Mouse (Mus musculus): Measurements from ENCODE around the gene Tbxa2r.
A peak's percentile ranks its signal among the peaks of the same experiment; 100 is the strongest.

The Tbxa2r gene

DNA sequence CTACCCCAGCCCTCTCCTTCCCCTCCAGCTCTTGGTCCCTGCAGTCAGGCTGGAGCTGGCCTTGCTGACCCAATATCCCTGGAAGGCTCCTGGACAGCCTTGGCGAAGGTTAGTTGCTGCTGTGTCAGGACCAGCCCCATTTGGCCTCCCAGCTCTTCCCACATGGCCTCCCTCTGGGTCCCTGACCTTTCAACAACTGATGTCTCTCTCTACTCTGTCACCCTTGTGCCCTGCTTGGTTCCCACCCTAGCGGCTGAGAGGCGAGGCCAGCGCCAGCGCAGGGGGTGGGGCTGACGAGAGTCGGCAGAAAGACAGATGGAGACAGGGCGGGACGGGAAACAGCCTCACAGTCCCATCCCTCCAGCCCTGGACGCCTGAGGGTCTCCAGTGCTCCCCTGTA lies at the start of gene Tbxa2r:
Gene Tbxa2r, plus strand, starts transcription at position 346 of the 400 bp plus-strand sequence.
- peak; percentile 64 for DNase-seq (ENCODE audit: low spot score)

GRCm38 (mm10) chr10:81279496-81279895 lies 49.0 kb upstream of the Tbxa2r start:
- DNase-seq (ENCODE audit: low spot score) = no peak

DNA sequence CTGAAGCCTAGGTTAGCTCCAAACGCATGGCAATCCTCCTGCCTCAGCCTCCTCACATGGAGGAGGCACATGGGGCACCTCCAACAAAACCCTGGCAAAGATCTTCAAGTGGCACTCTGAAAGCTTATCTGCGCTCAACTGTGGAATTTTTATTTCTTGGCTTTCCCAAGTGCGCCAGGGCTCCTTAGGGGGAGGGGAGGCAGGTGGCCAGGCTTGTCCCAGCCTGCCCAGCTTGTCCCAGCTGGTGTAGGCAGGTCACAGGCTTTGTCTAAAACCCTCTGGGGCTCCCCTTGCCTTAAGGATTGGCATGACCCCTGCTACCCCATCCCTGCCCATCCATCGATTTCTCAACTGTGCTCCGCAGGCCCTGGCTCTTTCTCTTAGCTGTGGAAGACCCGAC lies 44.3 kb upstream of the Tbxa2r start:
- DNase-seq (ENCODE audit: low spot score) = no peak

- DNase-seq (ENCODE audit: low spot score) = no peak
These were observed 43.8 kb upstream of the Tbxa2r start for GRCm38 (mm10) chr10:81284719-81285118.

DNA sequence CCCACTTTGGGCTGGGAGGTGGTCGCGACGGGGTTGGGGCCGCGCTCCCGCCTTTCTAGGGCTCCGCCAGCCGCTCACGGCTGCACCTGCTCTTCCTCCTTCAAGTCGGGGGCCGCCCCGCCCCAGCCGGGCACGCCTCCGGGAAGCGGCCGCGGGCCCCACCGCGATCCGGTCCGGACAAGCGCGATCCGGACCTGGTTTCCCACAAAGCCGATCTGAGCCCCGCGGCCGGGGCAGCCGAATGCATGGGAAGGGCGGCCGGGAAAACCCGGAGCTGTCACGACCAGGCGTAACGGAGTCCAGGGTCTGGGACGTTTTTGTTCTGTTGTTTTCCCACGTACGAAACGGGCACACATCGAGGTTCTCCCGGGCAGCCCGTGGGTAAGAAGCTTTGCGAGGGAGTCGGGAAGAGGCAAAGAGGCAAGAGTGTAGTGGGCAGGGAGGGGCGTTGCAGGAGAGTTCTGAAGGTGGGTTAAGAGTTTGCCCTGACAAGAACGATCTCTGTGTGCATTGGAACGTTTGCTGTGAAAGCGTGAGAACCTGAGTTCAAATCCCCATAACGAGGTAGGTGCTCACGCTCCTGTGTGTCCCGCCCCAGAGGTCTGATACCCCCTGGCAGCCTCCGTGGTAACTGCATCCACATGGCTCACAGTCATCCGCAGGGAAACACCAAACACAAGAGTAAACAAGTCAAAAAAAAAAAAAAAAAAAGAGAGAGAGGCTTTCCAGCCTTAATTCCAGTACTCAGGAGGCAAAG lies 42.7 kb upstream of the Tbxa2r start:
- DNase-seq (ENCODE audit: low spot score) = peak; percentile 91

DNA sequence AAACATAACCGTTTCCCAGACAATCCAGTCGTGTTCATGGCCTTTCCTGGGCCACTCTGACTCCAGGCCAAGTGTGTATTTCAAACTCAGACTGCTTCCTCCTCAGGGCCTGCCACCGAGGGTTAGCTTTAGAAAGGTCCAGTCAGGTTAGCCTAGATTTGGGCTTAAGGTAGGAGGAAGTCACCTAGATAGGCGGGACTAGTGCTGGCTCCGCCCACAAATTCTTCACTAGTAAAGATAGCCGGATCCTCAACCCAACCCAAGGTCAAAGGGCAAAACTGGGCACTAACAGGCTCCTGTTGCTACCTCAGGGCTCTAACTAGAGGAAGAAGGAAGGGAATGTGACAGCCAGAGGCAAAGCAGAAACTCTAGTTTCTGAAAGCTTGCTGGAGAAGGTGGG lies 41.9 kb upstream of the Tbxa2r start:
- peak; percentile 44 for DNase-seq (ENCODE audit: low spot score)

DNA sequence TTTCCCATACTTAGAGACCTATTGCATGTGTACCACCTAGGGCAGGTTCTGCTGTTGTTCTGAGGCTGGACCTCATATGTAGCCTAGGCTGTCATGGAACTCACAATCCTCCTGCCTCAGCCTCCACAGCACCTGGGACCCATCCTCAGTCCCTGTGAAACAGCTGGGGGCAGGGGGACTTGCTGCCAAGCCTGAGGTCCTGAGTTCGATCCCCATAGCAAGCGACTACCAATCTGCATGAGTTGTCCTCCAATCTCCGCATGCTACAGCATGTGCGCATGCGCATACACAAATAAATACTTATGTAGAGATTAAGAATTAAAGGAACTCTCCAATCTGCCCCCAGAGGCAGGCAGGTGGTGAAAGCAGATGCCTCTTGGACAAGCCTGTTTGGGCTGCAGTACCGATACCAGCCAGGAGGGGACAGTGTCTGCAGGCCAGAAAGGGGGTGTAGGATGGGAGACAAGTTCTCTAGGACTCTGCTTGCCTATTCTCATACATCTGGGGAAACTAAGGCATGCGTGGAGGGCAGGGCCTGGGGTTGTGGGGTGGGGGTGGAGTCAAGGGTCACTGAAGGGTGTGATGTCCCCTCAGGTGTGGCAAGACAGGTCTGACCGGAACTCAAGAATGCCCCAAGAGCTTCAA lies 40.9 kb upstream of the Tbxa2r start:
- peak; percentile 41 for DNase-seq (ENCODE audit: low spot score)

DNA sequence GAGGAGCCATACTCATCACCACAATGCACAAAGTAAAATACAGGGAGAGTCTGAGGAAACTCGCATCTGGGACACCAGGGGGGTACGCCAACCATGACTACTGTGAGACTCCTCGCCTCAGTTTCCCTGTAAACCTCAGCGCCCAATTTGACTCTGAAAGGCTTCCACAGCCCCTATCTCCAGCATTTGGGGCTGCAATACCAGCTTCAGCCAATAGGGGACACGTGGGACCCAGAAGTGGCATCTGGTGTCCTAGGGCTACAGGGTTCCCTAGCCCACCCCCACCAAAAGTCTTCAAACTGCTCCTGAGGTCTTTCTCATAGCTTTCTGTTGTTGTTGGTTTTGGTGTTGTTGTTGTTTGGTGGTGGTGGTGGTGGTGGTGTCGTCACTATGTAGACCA lies 39.9 kb upstream of the Tbxa2r start:
- DNase-seq (ENCODE audit: low spot score) = peak; percentile 56

DNA sequence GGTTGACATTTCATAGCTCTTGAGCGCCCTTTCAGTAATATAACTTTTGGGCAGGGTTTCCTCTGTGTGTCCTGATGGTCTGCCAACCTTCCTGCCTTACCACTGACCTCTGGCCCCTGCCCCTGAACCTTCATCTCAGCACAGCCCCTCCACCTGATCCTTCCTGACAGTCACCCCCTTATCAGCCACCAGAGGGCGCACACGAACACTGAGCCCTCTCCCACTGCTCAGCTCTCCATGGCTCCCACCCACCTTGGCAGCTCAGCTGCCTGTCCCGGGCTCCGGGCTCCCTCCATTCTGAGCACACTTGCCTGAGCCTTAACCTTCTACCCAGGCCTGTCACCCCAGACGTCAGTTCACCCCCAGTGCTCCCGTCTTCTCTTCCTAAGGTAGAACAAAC lies 39.3 kb upstream of the Tbxa2r start:
- DNase-seq (ENCODE audit: low spot score) = peak; percentile 90

DNA sequence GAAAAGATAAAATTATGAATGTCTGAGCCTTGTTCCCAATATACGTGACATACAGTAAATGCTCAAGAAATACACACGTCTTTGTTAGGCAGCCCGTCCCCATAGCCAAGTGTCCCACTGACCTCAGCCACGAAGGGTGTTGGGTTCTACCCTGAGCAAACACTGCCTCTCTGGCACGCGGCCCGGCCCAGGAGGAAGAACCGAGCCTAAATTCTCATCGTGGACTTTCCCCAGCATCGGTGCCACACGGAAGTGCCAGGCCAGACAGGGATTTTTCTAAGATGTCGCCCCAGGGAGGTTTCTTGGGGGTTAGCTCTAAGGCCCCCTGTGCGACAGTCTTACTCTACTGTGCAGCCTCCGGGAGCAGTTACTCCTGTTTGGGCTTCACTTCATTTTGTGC lies 38.7 kb upstream of the Tbxa2r start:
- no peak for DNase-seq (ENCODE audit: low spot score)

DNA sequence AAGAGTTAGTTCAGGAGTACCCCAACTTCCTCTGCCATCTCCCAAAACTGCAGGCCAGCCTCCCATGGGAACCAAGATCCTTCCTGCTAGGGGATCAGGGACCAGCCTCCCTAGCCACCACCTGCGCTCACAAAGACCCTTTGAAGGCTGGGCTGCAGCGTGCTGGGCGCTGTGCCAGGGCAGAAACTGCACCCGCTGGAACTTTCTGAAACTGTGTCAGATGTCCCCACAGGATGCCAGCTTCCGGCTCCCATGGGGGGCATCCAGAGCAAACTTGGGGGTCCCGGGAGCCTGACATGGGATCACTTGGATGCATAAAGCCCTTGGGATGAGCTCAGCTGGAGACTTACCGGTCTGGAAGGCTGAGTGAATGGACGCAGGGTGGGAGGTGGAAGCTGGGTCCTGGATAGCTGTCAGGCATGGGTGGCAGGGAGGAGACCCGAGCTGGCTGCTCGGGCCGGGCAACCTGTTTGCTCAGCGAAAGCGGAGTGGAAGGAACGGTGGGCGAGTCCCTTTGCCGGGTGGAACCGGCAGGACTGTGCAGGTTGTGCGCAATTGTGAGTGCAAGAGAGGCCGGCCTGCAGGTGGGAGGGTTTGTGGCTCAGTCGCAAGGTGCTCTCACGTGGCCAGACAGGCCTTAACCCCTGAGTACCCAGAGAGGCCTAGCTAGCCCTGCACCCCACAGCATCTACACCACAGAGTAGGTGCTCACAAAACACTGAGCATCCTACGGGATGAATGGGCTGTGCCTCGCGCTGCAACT lies 37.7 kb upstream of the Tbxa2r start:
- no peak for DNase-seq (ENCODE audit: low spot score)

DNA sequence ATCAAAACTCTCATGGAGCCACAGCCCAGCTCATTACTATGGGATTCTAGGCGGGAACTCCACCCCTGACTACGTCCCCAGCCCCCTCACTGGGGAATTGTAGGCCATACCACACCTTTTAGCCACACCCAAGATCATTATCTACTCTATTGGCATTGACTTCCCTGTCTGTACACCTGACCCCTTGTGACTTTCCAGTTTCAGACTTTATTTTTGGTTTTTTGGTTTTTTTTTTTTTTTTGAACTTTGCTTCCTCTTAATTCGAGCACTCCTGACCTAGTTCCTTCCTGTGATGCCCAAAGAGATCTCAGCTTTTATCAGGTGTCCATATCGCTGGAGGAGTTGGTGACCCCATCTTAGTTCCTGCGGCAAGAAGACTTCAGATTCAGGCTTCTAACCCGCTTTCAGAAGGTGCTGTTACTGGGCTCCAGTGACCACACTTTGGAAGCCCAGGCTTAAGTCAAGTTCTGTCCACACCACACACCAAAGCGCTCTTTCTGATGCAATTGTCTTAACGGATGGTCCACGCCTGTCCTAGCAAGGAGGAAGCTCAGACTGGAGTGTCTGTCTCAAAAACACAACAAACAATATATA lies 36.9 kb upstream of the Tbxa2r start, which contains the start of gene Tjp3:
Gene Tjp3, minus strand, starts transcription at position 71 of the 594 bp plus-strand sequence.
- no peak for DNase-seq (ENCODE audit: low spot score)

- DNase-seq (ENCODE audit: low spot score) = peak; percentile 100
These were observed 35.8 kb upstream of the Tbxa2r start, which contains the start of gene Pip5k1c for GRCm38 (mm10) chr10:81292554-81293333. Gene Pip5k1c, plus strand, starts transcription at chr10:81292963.

- no peak for DNase-seq (ENCODE audit: low spot score)
These were observed 35.0 kb upstream of the Tbxa2r start for GRCm38 (mm10) chr10:81293334-81294030.

DNA sequence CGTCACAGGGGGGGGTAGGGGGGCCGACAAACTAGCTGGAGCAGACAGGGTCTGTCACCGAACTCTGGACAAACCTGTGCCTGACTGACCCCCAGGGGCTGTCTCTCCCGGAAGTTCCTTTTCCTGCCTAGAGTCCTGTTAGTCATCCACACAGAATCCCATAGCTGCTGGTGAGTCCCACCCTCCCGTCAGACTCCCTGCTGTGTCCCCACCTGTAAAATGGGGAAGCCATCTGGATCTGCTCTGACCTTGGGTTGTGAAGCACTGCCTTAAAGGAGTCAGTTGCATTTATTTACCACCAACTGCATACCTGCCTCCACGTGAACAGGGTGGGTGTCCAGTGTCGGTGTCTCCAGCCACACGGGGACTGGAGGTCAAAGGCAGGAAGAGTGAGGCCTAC lies 34.1 kb upstream of the Tbxa2r start:
- no peak for DNase-seq (ENCODE audit: low spot score)

- DNase-seq (ENCODE audit: low spot score) = no peak
These were observed 33.3 kb upstream of the Tbxa2r start for GRCm38 (mm10) chr10:81295185-81295584.

DNA sequence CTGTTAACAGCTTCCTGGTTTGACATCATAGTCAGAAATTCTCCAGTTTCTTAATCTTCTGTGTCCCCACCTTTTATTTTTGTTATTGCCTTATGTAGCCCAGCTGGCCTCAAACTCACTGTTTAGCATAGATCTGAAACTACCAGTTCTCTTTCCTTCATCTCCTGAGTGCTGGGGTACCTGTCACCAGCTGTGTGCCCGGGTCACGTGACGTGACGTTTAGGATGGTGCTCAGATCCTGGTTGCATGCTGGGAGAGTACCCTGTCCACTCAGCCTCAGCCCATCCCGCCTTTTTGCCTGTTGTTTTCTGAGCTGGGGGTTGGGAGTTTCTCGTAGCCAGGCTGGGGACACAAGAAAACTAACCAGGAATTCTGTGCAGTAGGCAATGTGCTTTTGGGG lies 31.3 kb upstream of the Tbxa2r start:
- DNase-seq (ENCODE audit: low spot score) = no peak

DNA sequence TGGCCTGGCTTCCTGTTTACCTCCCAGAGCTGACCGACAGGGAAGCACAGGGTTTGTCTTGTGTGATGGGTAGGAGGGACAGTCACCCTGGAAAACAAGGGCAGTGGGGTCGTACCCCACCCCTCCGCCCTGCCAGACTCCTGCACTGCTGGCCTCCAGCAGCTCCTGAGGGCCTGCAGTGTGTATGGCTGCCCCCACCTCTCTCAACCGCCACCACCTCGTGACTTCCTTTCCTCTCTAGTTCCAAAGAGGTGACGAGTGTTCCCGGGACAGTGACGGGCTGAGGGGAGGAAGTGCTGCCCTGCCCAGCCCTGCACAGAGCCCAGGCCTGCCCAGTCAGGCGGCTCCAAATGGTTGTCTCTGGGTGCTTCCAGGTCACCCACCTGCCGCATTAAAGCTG lies 30.7 kb upstream of the Tbxa2r start:
- no peak for DNase-seq (ENCODE audit: low spot score)

GRCm38 (mm10) chr10:81298369-81299100 lies 30.0 kb upstream of the Tbxa2r start:
- no peak for DNase-seq (ENCODE audit: low spot score)

All from embryo, embryonic 10 days (tissue).